Mouse (Mus musculus): ENCODE results near the gene Alpk3. TPM values are rescaled to one million over a fixed set of nuclear protein-coding genes. Genes with fewer than 3 reads are reported as not detected.
A peak's percentile ranks its signal among the peaks of the same experiment; 100 is the strongest.

Gene Alpk3
- total and polyA plus RNA-seq, 2 experiments from 2014 or later: 19.1 to 42.9 TPM

GRCm38 (mm10) chr7:81109717-81110651, 52.6 kb downstream of the Alpk3 start:
- no peaks in the 10 kb centered on the region for H3K27me3 ChIP-seq (ENCODE audit: control insufficient read depth, insufficient read depth, low read length)
- no peak overlapping the region for H3K4me3 ChIP-seq (ENCODE audit: low read depth, low read length)
- H3K36me3 ChIP-seq (replicated peaks; ENCODE audit: control insufficient read depth, insufficient read depth, low read length): no peaks in the 10 kb centered on the region
- peak overlapping the region; percentile 81 for H3K27ac ChIP-seq (ENCODE audit: low read depth)
- H3K9ac ChIP-seq (replicated peaks; ENCODE audit: low read depth, low read length): no peak overlapping the region
- H3K9me3 ChIP-seq (replicated peaks; ENCODE audit: control insufficient read depth, low read length): no peaks in the 10 kb centered on the region
- no peak overlapping the region for H3K4me2 ChIP-seq (ENCODE audit: low read depth, low read length)
- TF ChIP-seq EP300 (IDR thresholded peaks at IDR 0.05; ENCODE audit: low read depth) (0 out of 2 replicates have a peak, but pooled peaks have one; percentile 11), CTCF (IDR thresholded peaks at IDR 0.05; ENCODE audit: low read depth) (no peak)
- ATAC-seq (ENCODE audit: insufficient read depth, low read depth) (peak; percentile 81), DNase-seq (ENCODE audit: low spot score) (peak; percentile 83)
- H3K4me1 ChIP-seq (ENCODE audit: control insufficient read depth, insufficient read depth): peaks cover 12% of the 10 kb centered on the region
- WGBS: 29% methylated on average over 9 of the region's 9 CpGs

GRCm38 (mm10) chr7:81110791-81111190, 53.4 kb downstream of the Alpk3 start:
- H3K4me1 ChIP-seq (ENCODE audit: control insufficient read depth, insufficient read depth): peaks cover 12% of the 10 kb centered on the region
- no peak for TF ChIP-seq EP300 (IDR thresholded peaks at IDR 0.05; ENCODE audit: low read depth)
- TF ChIP-seq CTCF (IDR thresholded peaks at IDR 0.05; ENCODE audit: low read depth): no peak
- H3K27me3 ChIP-seq (ENCODE audit: control insufficient read depth, insufficient read depth, low read length): no peaks in the 10 kb centered on the region
- H3K4me3 ChIP-seq (ENCODE audit: low read depth, low read length): no peak overlapping the region
- peak overlapping the region; percentile 81 for H3K27ac ChIP-seq (ENCODE audit: low read depth)
- no peaks in the 10 kb centered on the region for H3K36me3 ChIP-seq (replicated peaks; ENCODE audit: control insufficient read depth, insufficient read depth, low read length)
- WGBS: 93% methylated on average over 4 of the region's 4 CpGs
- no peaks in the 10 kb centered on the region for H3K9me3 ChIP-seq (replicated peaks; ENCODE audit: control insufficient read depth, low read length)
- no peak overlapping the region for H3K4me2 ChIP-seq (ENCODE audit: low read depth, low read length)
- DNase-seq (ENCODE audit: low spot score) (no peak), ATAC-seq (ENCODE audit: insufficient read depth, low read depth) (no peak)
- H3K9ac ChIP-seq (replicated peaks; ENCODE audit: low read depth, low read length): no peak overlapping the region

GRCm38 (mm10) chr7:81111729-81112128, 54.3 kb downstream of the Alpk3 start:
- Histone ChIP-seq H3K4me3 (ENCODE audit: low read depth, low read length) (no peak overlapping the region), H3K27me3 (ENCODE audit: control insufficient read depth, insufficient read depth, low read length) (no peaks in the 10 kb centered on the region), H3K27ac (ENCODE audit: low read depth) (no peak overlapping the region), H3K36me3 (replicated peaks; ENCODE audit: control insufficient read depth, insufficient read depth, low read length) (no peaks in the 10 kb centered on the region), H3K9ac (replicated peaks; ENCODE audit: low read depth, low read length) (no peak overlapping the region), H3K4me1 (ENCODE audit: control insufficient read depth, insufficient read depth) (peaks cover 12% of the 10 kb centered on the region), H3K9me3 (replicated peaks; ENCODE audit: control insufficient read depth, low read length) (no peaks in the 10 kb centered on the region), H3K4me2 (ENCODE audit: low read depth, low read length) (no peak overlapping the region)
- ATAC-seq (ENCODE audit: insufficient read depth, low read depth) (no peak), DNase-seq (ENCODE audit: low spot score) (no peak)
- TF ChIP-seq EP300 (IDR thresholded peaks at IDR 0.05; ENCODE audit: low read depth) (no peak), CTCF (IDR thresholded peaks at IDR 0.05; ENCODE audit: low read depth) (no peak)
- WGBS: 89% methylated on average over 2 of the region's 2 CpGs

- ATAC-seq (ENCODE audit: insufficient read depth, low read depth) (no peak), DNase-seq (ENCODE audit: low spot score) (no peak)
- TF ChIP-seq EP300 (IDR thresholded peaks at IDR 0.05; ENCODE audit: low read depth): no peak
- TF ChIP-seq CTCF (IDR thresholded peaks at IDR 0.05; ENCODE audit: low read depth): peak; percentile 16; the same call in 1 of the 2 replicates
- Histone ChIP-seq H3K27ac (ENCODE audit: low read depth) (no peak overlapping the region), H3K4me1 (ENCODE audit: control insufficient read depth, insufficient read depth) (peaks cover 12% of the 10 kb centered on the region), H3K27me3 (ENCODE audit: control insufficient read depth, insufficient read depth, low read length) (no peaks in the 10 kb centered on the region), H3K9me3 (replicated peaks; ENCODE audit: control insufficient read depth, low read length) (no peaks in the 10 kb centered on the region), H3K36me3 (replicated peaks; ENCODE audit: control insufficient read depth, insufficient read depth, low read length) (no peaks in the 10 kb centered on the region), H3K4me2 (ENCODE audit: low read depth, low read length) (no peak overlapping the region), H3K4me3 (ENCODE audit: low read depth, low read length) (no peak overlapping the region), H3K9ac (replicated peaks; ENCODE audit: low read depth, low read length) (no peak overlapping the region)
- WGBS: 41% methylated on average over 6 of the region's 6 CpGs
Measured at GRCm38 (mm10) chr7:81112686-81113360, 55.4 kb downstream of the Alpk3 start.

GRCm38 (mm10) chr7:81114555-81114954, 57.2 kb downstream of the Alpk3 start, which contains the start of gene Slc28a1:
Gene Slc28a1 (plus strand): TSS chr7:81114799.
- Histone ChIP-seq H3K4me3 (ENCODE audit: low read depth, low read length) (no peak within 1 kb of the TSS), H3K4me2 (ENCODE audit: low read depth, low read length) (no peak within 1 kb of the TSS), H3K36me3 (replicated peaks; ENCODE audit: control insufficient read depth, insufficient read depth, low read length) (no peaks in the 10 kb centered on the region), H3K27ac (ENCODE audit: low read depth) (no peak within 1 kb of the TSS), H3K4me1 (ENCODE audit: control insufficient read depth, insufficient read depth) (peaks cover 10% of the 10 kb centered on the region), H3K9ac (replicated peaks; ENCODE audit: low read depth, low read length) (no peak within 1 kb of the TSS), H3K9me3 (replicated peaks; ENCODE audit: control insufficient read depth, low read length) (no peaks in the 10 kb centered on the region), H3K27me3 (ENCODE audit: control insufficient read depth, insufficient read depth, low read length) (no peaks in the 10 kb centered on the region)
- WGBS: 38% methylated on average over 6 of the region's 6 CpGs
- no peak for TF ChIP-seq EP300 (IDR thresholded peaks at IDR 0.05; ENCODE audit: low read depth)
- TF ChIP-seq CTCF (IDR thresholded peaks at IDR 0.05; ENCODE audit: low read depth): no peak
- DNase-seq (ENCODE audit: low spot score) (no peak), ATAC-seq (ENCODE audit: insufficient read depth, low read depth) (no peak)

Measured in heart, postnatal 0 days (tissue).